Mouse (Mus musculus) liver (tissue): ENCODE measurements at regions not wholly inside any gene's neighbourhood (a gene's known extent, or its start where the extent isn't known, plus 50 kb on each side); places are given as distances from the start of the nearest gene placed in this dataset.

Experiments
- DNase-seq: peaks from one replicate; pipeline ENCODE4 v3.0.0-alpha.2; 2020; ENCODE audit warnings: mixed read lengths

- peak; percentile 43 for DNase-seq
Measured at GRCm38 (mm10) chr14:63321931-63322510, 186.9 kb downstream of the Tdh start.
